Mouse (Mus musculus) bone marrow, adult 2 months (tissue): ENCODE measurements around the gene Rpl13. TPM values are rescaled to one million over a fixed set of nuclear protein-coding genes. Genes with fewer than 3 reads are reported as not detected.

Source experiments
- H3K27ac ChIP-seq: fragments of 200-500 bp; 2 replicates; pipeline ENCODE4 v1.5.1; 2012; ENCODE audit warnings: low read depth, mild to moderate bottlenecking, control low read depth, inconsistent platforms, low read length; ENCODE audit not compliant: control insufficient read depth, poor library complexity, insufficient read depth
- H3K4me1 ChIP-seq: fragments of 200-500 bp; 2 replicates; pipeline ENCODE4 v1.6.1; 2011; ENCODE audit warnings: low read length; ENCODE audit not compliant: control insufficient read depth, insufficient read depth
- H3K4me3 ChIP-seq: fragments of 200-500 bp; replicated peaks from 2 replicates; pipeline ENCODE3; 2011; ENCODE audit warnings: mild to moderate bottlenecking, low read depth, low read length, control low read depth; ENCODE audit not compliant: control insufficient read depth
- CTCF ChIP-seq: fragments of 200-500 bp; IDR thresholded peaks from 2 replicates; pipeline ENCODE4 v1.5.1; 2011; ENCODE audit warnings: low read length, control low read depth; ENCODE audit not compliant: control insufficient read depth, insufficient read depth
- POLR2A ChIP-seq: fragments of 200-500 bp; IDR thresholded peaks from 2 replicates; pipeline ENCODE4 v1.6.1; 2011; ENCODE audit warnings: low read depth, mild to moderate bottlenecking, control low read depth, low read length, borderline replicate concordance; ENCODE audit not compliant: control insufficient read depth
- WGBS: fragments of 180-500 bp; shearing (Covaris S2); methylation state at CpG from one replicate; pipeline ENCODE4 v1.1.7; 2018; 5-methylcytosine and 5-hydroxymethylcytosine counted together
- polyA plus RNA-seq: library from polyadenylated mRNA; stranded (reverse); fragments of >200 nt; gene quantifications from 2 replicates; pipeline ENCODE4 v1.2.4, GENCODE M21; 2011; ENCODE audit warnings: low replicate concordance; ENCODE audit not compliant: missing spikeins, insufficient read depth, insufficient read length

The Rpl13 gene
- polyA plus RNA-seq, 1 experiment = 1,759 TPM

- 85% methylated on average over 11 of the region's 11 CpGs for WGBS
- Histone ChIP-seq H3K4me3 (no peak overlapping the region), H3K4me1 (no peaks in the 10 kb centered on the region; the same call in 1 of the 2 replicates), H3K27ac (no peak overlapping the region)
- TF ChIP-seq CTCF = no peak
- TF ChIP-seq POLR2A = no peak
Measured at GRCm38 (mm10) chr8:123134149-123134713, 32.1 kb downstream of the Rpl13 start.

GRCm38 (mm10) chr8:123135406-123135805 lies 33.3 kb downstream of the Rpl13 start:
- 52% methylated on average over 7 of the region's 7 CpGs for WGBS
- TF ChIP-seq CTCF (no peak), POLR2A (no peak)
- H3K4me3 ChIP-seq = no peak overlapping the region
- no peak overlapping the region for H3K27ac ChIP-seq
- H3K4me1 ChIP-seq = no peaks in the 10 kb centered on the region; the same call in 1 of the 2 replicates

- WGBS = 75% methylated on average over 9 of the region's 9 CpGs
- no peaks in the 10 kb centered on the region; the same call in 1 of the 2 replicates for H3K4me1 ChIP-seq
- TF ChIP-seq POLR2A (no peak), CTCF (no peak)
- no peak overlapping the region for H3K27ac ChIP-seq
- H3K4me3 ChIP-seq = no peak overlapping the region
Measured at GRCm38 (mm10) chr8:123135806-123136205, 33.7 kb downstream of the Rpl13 start.

DNA sequence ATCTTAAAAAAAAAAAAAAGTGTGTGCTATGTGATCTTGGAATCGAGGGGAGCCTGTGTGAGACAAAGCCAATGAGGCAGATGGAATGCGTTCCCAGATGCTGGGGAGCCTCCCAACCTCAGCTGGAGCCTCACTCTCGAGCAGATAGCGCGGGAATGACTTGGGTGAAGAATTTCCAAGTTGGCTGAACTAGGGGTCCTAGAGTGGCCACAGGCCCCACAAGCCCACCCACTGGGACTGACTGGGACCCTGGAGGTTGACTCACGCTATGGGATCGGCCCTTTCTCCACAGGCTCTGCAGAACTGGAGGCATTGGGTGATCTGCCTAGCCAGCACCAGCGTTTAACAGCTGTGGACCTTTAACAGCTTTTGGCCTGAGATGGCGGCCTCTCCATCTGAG lies 34.1 kb downstream of the Rpl13 start:
- TF ChIP-seq CTCF (no peak), POLR2A (no peak)
- 85% methylated on average over 9 of the region's 9 CpGs for WGBS
- no peaks in the 10 kb centered on the region; the same call in 1 of the 2 replicates for H3K4me1 ChIP-seq
- H3K27ac ChIP-seq = no peak overlapping the region
- no peak overlapping the region for H3K4me3 ChIP-seq

GRCm38 (mm10) chr8:123137645-123138077 lies 35.5 kb downstream of the Rpl13 start:
- Histone ChIP-seq H3K4me1 (no peaks in the 10 kb centered on the region; the same call in 1 of the 2 replicates), H3K27ac (no peak overlapping the region), H3K4me3 (no peak overlapping the region)
- WGBS = 29% methylated on average over 2 of the region's 2 CpGs
- no peak for TF ChIP-seq CTCF
- TF ChIP-seq POLR2A = no peak

GRCm38 (mm10) chr8:123138741-123139140 lies 36.6 kb downstream of the Rpl13 start:
- TF ChIP-seq CTCF (no peak), POLR2A (no peak)
- Histone ChIP-seq H3K27ac (no peak overlapping the region), H3K4me3 (no peak overlapping the region), H3K4me1 (no peaks in the 10 kb centered on the region; the same call in 1 of the 2 replicates)
- WGBS = 59% methylated on average over 4 of the region's 4 CpGs

- whole genome bisulfite sequencing = 83% methylated on average over 14 of the region's 14 CpGs
- Histone ChIP-seq H3K4me1 (no peaks in the 10 kb centered on the region; the same call in 1 of the 2 replicates), H3K4me3 (no peak overlapping the region), H3K27ac (no peak overlapping the region)
- TF ChIP-seq CTCF (no peak), POLR2A (no peak)
Measured at GRCm38 (mm10) chr8:123141741-123142462, 39.8 kb downstream of the Rpl13 start.

GRCm38 (mm10) chr8:123145279-123145678 lies 43.1 kb downstream of the Rpl13 start:
- H3K4me3 ChIP-seq = no peak overlapping the region
- 47% methylated on average over 6 of the region's 6 CpGs for WGBS
- no peak; the same call in 1 of the 2 replicates for TF ChIP-seq CTCF
- no peak for TF ChIP-seq POLR2A
- no peak overlapping the region for H3K27ac ChIP-seq
- no peaks in the 10 kb centered on the region for H3K4me1 ChIP-seq

GRCm38 (mm10) chr8:123146390-123146789 lies 44.2 kb downstream of the Rpl13 start:
- Histone ChIP-seq H3K27ac (no peak overlapping the region), H3K4me1 (no peaks in the 10 kb centered on the region), H3K4me3 (no peak overlapping the region)
- TF ChIP-seq POLR2A (no peak), CTCF (no peak)
- WGBS = 87% methylated on average over 7 of the region's 7 CpGs
